Mouse (Mus musculus) embryonic fibroblast, embryonic 13.5 days (primary cell): ENCODE measurements around the gene Fmnl2.

ENCODE experiments used
- CTCF ChIP-seq: IDR thresholded peaks from 2 replicates; pipeline ENCODE4 v1.5.1; 2011; ENCODE audit warnings: mild to moderate bottlenecking, control low read depth, low read length, moderate library complexity, borderline replicate concordance; ENCODE audit not compliant: insufficient read depth
- POLR2A ChIP-seq: IDR thresholded peaks from 2 replicates; pipeline ENCODE4 v1.6.1; 2011; ENCODE audit warnings: low read depth, mild to moderate bottlenecking, control low read depth, low read length, moderate library complexity

GRCm38 (mm10) chr2:52857611-52858528 is at the start of gene Fmnl2:
- TF ChIP-seq POLR2A (peak; percentile 81), CTCF (no peak)
